Mouse (Mus musculus): ENCODE measurements around the gene BC035044.
"Not testable (repeated sequence)": the region's sequence is repeated elsewhere in the genome, so short reads cannot be mapped to it uniquely, and the experiment has no call there.

Gene BC035044

GRCm38 (mm10) chr6:128890948-128891355, at the start of gene BC035044:
Gene BC035044 (minus strand): TSS chr6:128891126.
- peak; percentile 12 for DNase-seq (ENCODE audit: low read depth, low spot score)

GRCm38 (mm10) chr6:128935889-128936665, 45.2 kb upstream of the BC035044 start:
- not testable (repeated sequence) for DNase-seq (ENCODE audit: low read depth, low spot score)

- not testable (repeated sequence) for DNase-seq (ENCODE audit: low read depth, low spot score)
These were observed 43.2 kb upstream of the BC035044 start, which contains the start of gene Clec2g for GRCm38 (mm10) chr6:128934081-128934480. Gene Clec2g (plus strand): TSS chr6:128934381.

DNA sequence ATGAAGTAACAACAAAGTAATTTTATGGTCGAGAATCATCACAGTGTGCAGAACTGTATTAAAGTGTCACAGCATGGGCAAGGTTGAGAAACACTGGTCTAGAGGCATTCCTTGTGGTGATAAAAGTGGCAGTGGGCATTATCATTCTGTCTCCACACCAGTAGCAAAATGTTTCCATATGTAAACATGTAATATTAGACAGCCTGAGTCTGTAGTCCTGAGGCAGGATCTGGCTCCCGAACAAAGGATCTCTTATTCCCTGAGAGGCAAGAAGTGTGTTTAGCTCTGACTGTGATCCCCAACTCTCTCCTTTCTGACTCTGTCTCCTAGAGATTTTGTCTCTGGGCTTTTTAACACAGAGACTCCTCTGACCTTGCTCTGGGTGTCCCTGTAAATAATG, 42.1 kb upstream of the BC035044 start:
- no peak for DNase-seq (ENCODE audit: low read depth, low spot score)

- no peak for DNase-seq (ENCODE audit: low read depth, low spot score)
These were observed 26.4 kb upstream of the BC035044 start for GRCm38 (mm10) chr6:128917322-128917721.

- DNase-seq (ENCODE audit: low read depth, low spot score), result no peak
These were observed 22.8 kb upstream of the BC035044 start for GRCm38 (mm10) chr6:128913598-128914254.

- not testable (repeated sequence) for DNase-seq (ENCODE audit: low read depth, low spot score)
These were observed 10.0 kb upstream of the BC035044 start for GRCm38 (mm10) chr6:128900796-128901552.

GRCm38 (mm10) chr6:128900044-128900443, 9.1 kb upstream of the BC035044 start:
- DNase-seq (ENCODE audit: low read depth, low spot score), result no peak

- DNase-seq (ENCODE audit: low read depth, low spot score), result no peak
These were observed 4.6 kb upstream of the BC035044 start for GRCm38 (mm10) chr6:128895404-128896001.

DNA sequence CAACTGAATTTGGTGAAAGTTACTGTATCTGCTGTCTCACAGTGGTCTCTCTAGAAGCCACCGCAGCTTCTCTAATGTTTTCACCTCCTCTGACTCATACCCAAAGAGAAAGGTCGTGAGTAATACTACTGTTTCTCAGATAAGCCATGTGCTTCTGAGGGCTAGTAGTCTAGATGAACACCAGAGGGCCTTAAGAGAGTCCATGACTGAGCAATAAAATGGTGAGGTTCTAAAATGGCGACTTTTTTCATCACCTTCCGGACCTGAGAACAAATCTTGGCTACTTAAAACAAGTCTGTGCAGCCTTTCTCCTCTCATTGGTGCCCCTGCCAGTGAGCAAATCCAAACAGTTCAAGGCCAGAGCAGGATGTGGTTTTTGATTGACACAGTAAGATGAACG, 2.1 kb downstream of the BC035044 start:
- DNase-seq (ENCODE audit: low read depth, low spot score), result peak; percentile 91

DNA sequence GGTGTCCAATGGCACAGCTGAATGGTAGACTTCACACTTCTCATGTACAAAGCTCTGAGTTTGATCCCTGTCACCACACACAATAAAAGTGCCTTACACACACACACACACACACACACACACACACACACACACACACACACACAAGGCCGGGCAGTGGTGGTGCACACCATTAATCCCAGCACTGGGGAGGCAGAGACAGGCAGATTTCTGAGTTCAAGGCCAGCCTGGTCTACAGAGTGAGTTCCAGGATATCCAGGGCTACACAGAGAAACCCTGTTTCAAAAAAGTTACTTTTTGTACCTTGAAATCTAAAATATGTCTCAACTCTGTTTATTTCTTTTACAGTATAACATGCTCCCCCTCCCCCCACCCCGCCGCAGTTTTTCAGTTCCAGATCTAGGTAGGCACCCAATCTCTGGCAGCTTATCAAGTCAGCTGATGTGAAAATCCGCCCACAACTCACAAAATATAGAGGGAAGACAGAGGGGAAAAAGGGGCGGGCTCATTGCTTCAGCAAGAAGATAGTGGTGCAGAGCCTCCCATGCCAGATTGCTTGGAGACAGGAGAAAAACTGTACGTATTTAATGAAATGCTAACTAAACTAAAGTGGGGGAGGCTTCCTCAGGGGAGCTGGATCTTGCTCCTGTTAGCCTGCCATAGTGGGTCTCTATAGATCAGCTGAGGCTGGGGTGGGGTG, 3.7 kb downstream of the BC035044 start, which contains the start of gene Clec2i:
Clec2i (plus strand) TSS at position 498 of the 700 bp plus-strand sequence.
- peak; percentile 93 for DNase-seq (ENCODE audit: low read depth, low spot score)

DNA sequence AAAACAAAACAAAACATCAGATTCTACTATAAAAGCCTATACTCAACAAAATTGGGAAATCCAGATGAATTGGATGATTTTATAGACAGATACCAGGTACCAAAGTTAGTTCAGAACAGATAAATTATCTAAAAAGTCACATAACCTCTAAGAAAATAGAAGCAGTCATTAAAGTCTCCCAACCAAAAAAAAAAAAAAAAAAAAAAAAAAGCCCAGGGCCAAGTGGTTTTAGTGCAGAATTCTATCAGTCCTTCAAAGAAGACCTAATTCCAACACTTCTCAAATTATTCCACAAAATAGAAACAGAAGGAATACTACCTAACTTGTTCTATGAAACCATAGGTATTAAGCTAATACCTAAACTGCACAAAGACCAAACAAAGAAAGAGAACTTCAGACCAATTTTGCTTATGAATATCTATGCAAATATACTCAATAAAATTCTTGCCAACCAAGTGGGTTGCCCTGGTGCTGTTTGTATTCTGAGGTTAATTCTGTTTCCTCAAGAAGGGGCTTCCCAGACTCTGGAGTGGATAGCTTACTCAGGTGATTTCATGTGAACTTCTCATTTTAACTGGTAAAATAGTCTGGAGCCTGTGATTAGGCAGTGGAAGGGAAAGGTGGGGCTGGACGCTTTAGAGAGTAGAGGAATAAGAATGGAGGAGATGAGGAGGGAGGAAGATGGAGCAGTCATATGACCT, 18.9 kb downstream of the BC035044 start:
- DNase-seq (ENCODE audit: low read depth, low spot score), result no peak

GRCm38 (mm10) chr6:128868861-128869260, 22.1 kb downstream of the BC035044 start:
- DNase-seq (ENCODE audit: low read depth, low spot score), result no peak

- DNase-seq (ENCODE audit: low read depth, low spot score), result no peak
These were observed 33.0 kb downstream of the BC035044 start for GRCm38 (mm10) chr6:128857976-128858375.

GRCm38 (mm10) chr6:128856250-128856649, 34.7 kb downstream of the BC035044 start:
- DNase-seq (ENCODE audit: low read depth, low spot score), result no peak

GRCm38 (mm10) chr6:128855477-128855876, 35.4 kb downstream of the BC035044 start:
- no peak for DNase-seq (ENCODE audit: low read depth, low spot score)

GRCm38 (mm10) chr6:128854895-128855294, 36.0 kb downstream of the BC035044 start:
- DNase-seq (ENCODE audit: low read depth, low spot score), result no peak

GRCm38 (mm10) chr6:128854024-128854820, 36.7 kb downstream of the BC035044 start:
- DNase-seq (ENCODE audit: low read depth, low spot score), result peak; percentile 69

DNA sequence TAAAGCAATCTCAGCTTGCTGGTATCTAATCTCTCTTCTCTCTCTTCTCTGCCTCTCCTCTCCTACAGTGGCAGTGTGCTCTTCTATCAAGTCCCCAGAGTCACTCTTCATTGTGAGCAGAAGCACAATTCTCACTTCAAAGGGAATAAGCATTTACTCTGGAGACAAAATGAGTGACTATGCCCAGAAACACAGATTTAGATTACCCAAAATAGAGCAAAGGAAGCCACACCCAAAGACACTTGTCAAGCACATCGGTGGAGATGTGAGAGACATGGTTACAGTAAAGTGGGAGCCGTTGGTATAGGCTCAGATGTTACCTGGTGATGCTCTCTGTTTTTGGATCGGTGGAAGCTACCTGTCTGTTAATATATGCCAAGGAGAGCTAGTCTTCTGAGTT, 38.2 kb downstream of the BC035044 start:
- peak; percentile 31 for DNase-seq (ENCODE audit: low read depth, low spot score)

GRCm38 (mm10) chr6:128851151-128851550, 39.8 kb downstream of the BC035044 start:
- DNase-seq (ENCODE audit: low read depth, low spot score), result no peak
